Mouse (Mus musculus) induced T-regulatory cell, adult 2 months (primary cell): Measurements from ENCODE around the gene Cabcoco1.

Experiments
- DNase-seq: peaks from one replicate; pipeline ENCODE4 v3.0.0-alpha.2; 2012; ENCODE audit warnings: low read depth

Gene Cabcoco1

GRCm38 (mm10) chr10:68507741-68508140 lies 34.0 kb downstream of the Cabcoco1 start:
- DNase-seq = no peak

GRCm38 (mm10) chr10:68506242-68506641 lies 35.5 kb downstream of the Cabcoco1 start:
- peak; percentile 36 for DNase-seq

- no peak for DNase-seq
These were observed 37.0 kb downstream of the Cabcoco1 start for GRCm38 (mm10) chr10:68504586-68505152.

- no peak for DNase-seq
These were observed 40.6 kb downstream of the Cabcoco1 start for GRCm38 (mm10) chr10:68501067-68501466.

- no peak for DNase-seq
These were observed 46.5 kb downstream of the Cabcoco1 start for GRCm38 (mm10) chr10:68495246-68495645.

- no peak for DNase-seq
These were observed 50.1 kb downstream of the Cabcoco1 start for GRCm38 (mm10) chr10:68491557-68491956.

GRCm38 (mm10) chr10:68490781-68491180 lies 50.9 kb downstream of the Cabcoco1 start:
- no peak for DNase-seq

- no peak for DNase-seq
These were observed 68.9 kb downstream of the Cabcoco1 start for GRCm38 (mm10) chr10:68472799-68473198.

- DNase-seq = no peak
These were observed 75.9 kb downstream of the Cabcoco1 start for GRCm38 (mm10) chr10:68465737-68466327.

GRCm38 (mm10) chr10:68464943-68465342 lies 76.8 kb downstream of the Cabcoco1 start:
- DNase-seq = peak; percentile 65

- DNase-seq = no peak
These were observed 81.9 kb downstream of the Cabcoco1 start for GRCm38 (mm10) chr10:68459784-68460183.

- no peak for DNase-seq
These were observed 84.7 kb downstream of the Cabcoco1 start for GRCm38 (mm10) chr10:68457019-68457418.

- DNase-seq = peak; percentile 42
These were observed 87.2 kb downstream of the Cabcoco1 start for GRCm38 (mm10) chr10:68454541-68454940.

- DNase-seq = no peak
These were observed 94.9 kb downstream of the Cabcoco1 start for GRCm38 (mm10) chr10:68446797-68447125.

GRCm38 (mm10) chr10:68445876-68446796 lies 95.6 kb downstream of the Cabcoco1 start:
- peak; percentile 70 for DNase-seq

- DNase-seq = peak; percentile 73
These were observed 96.4 kb downstream of the Cabcoco1 start for GRCm38 (mm10) chr10:68445244-68445811.

- DNase-seq = peak; percentile 21
These were observed 97.2 kb downstream of the Cabcoco1 start for GRCm38 (mm10) chr10:68444361-68445114.

- peak; percentile 66 for DNase-seq
These were observed 98.6 kb downstream of the Cabcoco1 start for GRCm38 (mm10) chr10:68443132-68443531.

GRCm38 (mm10) chr10:68442713-68443112 lies 99.0 kb downstream of the Cabcoco1 start:
- DNase-seq = peak; percentile 35

- DNase-seq = peak; percentile 9
These were observed 99.6 kb downstream of the Cabcoco1 start for GRCm38 (mm10) chr10:68441931-68442662.

GRCm38 (mm10) chr10:68440515-68440914 lies 101.2 kb downstream of the Cabcoco1 start:
- no peak for DNase-seq
